Mouse (Mus musculus): ENCODE data around the gene Ost4.

- TF ChIP-seq EP300 (IDR thresholded peaks at IDR 0.05; ENCODE audit: low read depth) (no peak), CTCF (IDR thresholded peaks at IDR 0.05; ENCODE audit: low read depth) (no peak)
These were observed 9.3 kb upstream of the Ost4 start for GRCm38 (mm10) chr5:30916841-30917240.

Data from heart, postnatal 0 days (tissue).